Mouse (Mus musculus) left cerebral cortex, adult 11 months (tissue): ENCODE measurements around the gene Parp8.

ENCODE experiments used
- DNase-seq: peaks from one replicate; pipeline ENCODE4 v3.0.0; 2022; ENCODE audit warnings: low spot score

The Parp8 gene

DNA sequence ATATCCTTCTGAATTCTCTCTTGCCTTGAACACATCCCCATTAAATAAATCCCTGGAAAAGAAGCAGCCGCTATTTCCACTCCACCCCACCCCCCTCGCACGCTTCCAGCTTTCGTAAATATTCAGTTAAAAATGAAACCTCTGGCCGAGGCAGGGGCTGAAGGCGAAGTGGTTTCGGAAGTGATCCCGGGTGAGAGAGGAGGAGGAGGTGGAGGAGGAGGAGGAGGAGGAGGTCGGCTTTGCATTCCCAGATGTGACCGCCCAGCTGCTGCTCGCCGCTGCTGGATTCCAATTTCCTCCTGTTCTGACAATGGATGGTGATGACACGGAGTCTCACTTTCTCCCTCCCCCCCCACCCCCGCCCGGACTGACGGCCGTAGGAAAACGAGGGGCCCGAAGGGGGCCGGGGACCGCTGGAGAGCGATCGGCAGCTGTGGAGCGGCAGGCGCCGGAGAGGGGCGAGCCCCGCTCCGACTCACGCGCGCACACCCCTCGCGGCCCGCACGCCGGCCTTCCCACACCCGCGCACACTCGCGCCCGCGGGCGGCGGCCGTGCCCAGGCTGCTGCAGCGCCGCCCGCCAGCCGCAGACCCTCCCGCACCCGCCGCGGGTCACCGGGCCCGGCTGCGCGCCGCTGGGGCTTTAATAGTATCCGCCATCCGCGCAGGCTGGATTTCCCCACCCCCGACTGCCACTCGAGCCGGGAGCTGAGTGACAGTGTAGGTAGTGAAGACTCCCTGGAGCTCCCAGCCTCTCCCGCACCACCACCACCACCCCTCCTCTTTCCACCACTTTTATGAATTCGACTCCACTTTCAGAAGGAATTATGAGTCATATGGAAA, at the start of gene Parp8:
Parp8 (minus strand) TSS at position 312 of the 842 bp plus-strand sequence.
- peak; percentile 47 for DNase-seq

GRCm38 (mm10) chr13:117062628-117063315, 37.4 kb upstream of the Parp8 start:
- no peak for DNase-seq

GRCm38 (mm10) chr13:117056466-117056865, 31.1 kb upstream of the Parp8 start:
- no peak for DNase-seq

DNA sequence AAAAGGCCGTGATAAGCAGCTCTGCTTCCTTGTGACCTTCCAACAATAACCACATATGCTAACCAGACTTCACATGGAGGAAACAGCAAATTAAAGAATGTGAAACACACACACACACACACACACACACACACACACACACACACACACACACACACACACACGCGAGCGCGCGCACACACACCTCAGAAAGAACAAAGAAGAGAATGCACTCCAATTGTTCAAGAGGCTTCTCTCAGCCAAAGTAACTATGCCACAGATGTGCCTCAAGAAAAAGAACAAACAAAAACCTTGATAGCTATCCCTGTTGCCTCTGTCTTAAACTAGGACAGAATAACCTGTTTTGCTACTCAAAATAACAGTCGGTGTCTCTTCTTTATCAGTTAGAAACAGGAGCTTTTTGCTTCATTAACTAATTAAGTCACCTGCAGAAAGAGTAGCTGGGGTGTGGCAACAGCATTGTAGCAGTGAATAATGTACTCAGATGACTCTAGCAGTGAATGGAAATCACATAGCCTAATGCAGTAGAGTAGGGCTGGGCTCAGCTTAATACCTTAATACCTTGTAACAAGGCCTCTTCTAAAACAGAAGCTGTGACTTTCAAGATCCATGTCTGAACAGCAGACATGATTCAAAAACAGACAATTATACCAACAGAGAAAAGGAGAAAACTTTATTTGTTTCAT, 29.6 kb upstream of the Parp8 start:
- DNase-seq: no peak

DNA sequence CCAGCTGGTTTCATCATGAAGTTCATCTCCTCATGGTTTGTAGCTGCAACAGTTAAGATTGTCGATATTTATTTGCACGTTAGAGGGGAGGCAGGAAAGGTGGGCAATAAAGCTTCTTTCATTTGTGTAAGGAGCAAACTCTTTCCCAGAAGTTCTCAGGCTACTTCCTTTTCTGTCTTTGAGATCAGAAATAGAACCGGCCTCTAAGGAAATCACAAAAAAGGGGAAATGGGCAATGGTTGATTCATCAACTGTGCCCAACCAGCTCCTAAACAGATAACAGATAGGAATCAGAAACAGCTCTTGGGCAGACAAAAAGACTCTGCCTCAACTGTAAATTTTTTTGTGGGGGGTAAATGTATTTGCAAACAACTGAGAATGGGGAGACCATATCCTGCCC, 27.4 kb upstream of the Parp8 start:
- DNase-seq: no peak

GRCm38 (mm10) chr13:117048541-117048971, 23.2 kb upstream of the Parp8 start:
- peak; percentile 43 for DNase-seq

DNA sequence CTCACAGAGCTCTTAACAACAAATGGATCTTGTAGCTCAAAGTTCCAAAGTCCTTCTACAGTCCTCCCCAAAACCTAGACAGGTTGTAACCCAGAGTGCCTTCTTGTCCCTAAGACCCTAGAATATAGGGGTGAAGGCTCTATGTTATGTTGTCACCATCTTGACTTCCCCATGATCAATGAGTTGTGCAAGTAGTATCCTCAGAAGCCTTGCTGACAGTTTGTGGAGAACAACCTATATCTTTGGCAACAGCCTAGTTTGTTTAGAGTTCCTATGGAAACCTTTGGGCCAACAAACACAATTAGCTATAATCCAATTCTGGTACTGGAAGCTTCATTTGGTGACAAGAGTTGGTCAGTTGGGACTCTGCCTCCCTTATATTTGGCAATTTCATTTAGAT, 18.2 kb upstream of the Parp8 start:
- DNase-seq: no peak

- DNase-seq: no peak
Measured at GRCm38 (mm10) chr13:117041021-117041420, 15.7 kb upstream of the Parp8 start.

DNA sequence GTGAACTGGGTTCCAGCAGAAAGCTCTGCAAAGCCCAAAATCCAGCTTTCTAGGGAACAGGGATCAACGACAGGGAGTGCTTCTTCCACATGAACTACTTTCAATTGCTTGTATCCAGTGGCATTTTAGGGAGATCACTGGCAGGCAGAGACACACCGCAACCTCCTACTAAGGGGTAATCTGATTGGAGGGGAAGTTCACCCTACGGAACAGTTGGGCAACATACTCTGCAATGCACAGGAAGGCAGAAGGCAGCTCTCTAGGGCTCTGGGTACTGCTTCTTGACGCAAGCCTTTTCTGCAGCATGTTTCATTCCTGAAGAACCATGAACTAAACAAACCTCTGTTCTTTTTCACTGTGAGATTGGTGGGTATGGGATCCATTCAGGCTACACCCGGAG, 10.9 kb upstream of the Parp8 start:
- no peak for DNase-seq

GRCm38 (mm10) chr13:117035121-117035520, 9.8 kb upstream of the Parp8 start:
- no peak for DNase-seq

GRCm38 (mm10) chr13:117034676-117035075, 9.3 kb upstream of the Parp8 start:
- no peak for DNase-seq

DNA sequence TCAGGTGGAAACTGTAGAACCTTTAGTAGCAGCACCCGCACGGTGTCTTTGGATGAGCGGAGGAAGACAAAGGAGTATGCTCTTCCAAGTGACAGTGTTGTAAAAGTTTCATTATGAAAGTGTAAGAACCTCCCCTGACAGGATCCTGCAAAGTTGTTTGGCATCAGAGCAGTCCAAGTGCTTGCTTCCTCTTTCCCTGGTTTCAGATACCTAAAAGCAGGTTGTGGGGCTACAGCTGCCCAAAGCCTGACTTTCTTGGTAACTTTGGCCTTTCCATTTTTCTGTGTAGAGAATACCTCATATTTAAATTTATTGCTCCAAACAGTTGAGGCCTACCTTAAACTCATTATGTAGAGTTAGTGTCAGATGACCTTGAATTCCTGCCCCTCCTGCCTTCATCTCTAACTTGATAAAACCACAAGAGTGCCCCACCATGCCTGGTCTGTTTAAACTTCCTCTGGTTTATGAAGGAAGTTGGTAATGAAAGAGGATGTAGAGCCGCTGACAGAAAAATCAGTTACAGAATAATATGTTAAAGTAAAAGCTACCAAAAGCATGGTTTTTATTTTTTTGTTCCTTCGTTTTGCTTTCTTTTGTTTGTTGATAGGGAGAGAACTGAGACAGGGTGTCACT, 8.5 kb upstream of the Parp8 start:
- no peak for DNase-seq

DNA sequence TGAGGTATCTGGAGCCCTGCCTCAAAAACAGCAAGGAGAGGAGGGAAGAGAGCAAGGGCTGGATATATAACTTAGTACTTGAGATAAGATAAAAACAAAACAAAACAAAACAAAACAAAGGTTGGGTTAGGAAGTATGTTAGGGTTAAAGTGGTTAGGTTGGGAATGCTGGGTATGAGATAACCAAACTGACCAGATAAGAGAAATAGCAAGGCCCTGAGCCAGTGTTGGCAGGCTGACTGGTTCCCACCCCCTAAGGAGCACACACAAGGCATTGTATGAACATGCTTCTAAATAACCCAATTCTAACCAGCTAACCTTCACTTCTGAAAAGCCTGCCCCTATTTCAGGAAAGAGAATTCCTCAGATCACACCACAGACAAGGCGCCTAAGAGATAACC, 7.1 kb upstream of the Parp8 start:
- no peak for DNase-seq

DNA sequence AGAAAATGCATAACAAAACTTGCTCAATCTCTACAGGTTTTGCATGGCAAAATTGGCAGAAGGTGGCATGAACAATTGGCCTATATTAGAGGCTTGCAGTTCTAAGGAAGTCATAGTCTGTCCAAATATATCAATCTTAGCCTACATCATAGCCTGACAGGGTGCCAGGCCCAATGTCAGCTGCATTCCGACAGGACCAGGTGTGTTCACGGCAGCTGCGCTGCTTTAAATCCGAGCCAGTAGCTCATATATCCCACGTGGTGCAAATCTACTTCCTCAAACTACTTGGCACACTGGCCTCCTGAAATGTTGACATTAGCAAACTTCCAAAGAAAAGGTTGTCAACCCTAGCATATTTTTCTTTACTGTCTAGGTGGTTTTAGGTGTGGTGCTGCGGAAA, 6.2 kb upstream of the Parp8 start:
- no peak for DNase-seq

DNA sequence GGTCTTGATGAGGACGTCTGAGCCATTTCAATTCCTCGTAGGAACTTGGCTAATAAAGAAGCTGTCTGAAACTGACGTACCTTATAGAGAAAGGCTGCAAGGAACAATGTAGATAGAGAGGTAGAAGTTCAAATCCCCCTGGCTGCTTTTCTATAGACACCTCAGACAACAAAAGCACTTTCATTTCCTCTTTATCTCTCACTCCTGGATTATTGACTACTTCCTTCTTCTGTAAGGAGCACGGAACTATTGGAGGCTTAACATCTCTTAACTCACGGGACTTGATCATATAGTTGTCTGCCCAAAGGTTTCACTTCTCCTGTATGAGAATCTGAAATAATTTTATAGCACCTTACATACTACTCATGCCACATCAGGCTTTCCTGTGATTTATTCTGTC, 2.9 kb upstream of the Parp8 start:
- DNase-seq: no peak

GRCm38 (mm10) chr13:117027336-117027735, 2.0 kb upstream of the Parp8 start:
- no peak for DNase-seq

DNA sequence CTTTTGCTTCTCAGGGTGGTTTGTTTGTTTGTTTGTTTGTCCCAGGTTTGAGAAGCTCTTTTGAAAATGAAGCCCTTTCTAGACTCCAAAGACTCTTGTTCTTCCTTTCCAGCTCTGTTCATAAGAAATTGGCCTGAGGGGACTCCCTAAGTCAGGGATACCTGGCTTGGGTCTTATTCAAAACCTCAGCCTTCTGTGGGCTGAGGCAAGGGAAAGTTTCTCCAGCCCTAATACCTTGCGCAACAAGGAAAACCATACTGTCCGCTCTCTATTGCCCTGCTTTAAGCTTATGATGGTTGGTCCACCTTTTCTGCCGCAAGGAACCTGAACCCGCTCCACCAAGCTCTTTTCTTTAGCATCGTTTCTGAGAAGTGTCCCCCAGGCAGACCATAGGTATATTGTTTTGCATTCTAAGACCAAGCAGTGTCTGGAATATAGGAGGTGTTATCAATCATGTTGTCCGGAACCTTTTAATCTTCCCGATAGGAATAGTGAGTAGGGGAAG, 991 bp upstream of the Parp8 start:
- no peak for DNase-seq

DNA sequence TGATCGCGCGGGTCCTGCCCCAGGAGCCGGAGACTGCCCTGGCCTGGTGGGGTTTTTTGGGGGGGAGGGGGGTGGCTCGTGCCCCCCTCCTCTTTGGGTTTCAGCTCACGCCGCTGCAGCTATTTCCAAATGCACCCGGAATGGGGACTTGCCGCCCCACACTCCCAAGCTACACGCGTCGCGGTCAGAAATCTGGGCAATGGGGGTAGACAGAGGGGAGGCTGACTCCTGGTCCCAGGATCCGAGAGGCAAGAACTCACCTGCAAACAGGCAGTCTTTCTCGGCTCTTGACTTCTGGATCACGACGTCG, 466 bp downstream of the Parp8 start:
- no peak for DNase-seq

DNA sequence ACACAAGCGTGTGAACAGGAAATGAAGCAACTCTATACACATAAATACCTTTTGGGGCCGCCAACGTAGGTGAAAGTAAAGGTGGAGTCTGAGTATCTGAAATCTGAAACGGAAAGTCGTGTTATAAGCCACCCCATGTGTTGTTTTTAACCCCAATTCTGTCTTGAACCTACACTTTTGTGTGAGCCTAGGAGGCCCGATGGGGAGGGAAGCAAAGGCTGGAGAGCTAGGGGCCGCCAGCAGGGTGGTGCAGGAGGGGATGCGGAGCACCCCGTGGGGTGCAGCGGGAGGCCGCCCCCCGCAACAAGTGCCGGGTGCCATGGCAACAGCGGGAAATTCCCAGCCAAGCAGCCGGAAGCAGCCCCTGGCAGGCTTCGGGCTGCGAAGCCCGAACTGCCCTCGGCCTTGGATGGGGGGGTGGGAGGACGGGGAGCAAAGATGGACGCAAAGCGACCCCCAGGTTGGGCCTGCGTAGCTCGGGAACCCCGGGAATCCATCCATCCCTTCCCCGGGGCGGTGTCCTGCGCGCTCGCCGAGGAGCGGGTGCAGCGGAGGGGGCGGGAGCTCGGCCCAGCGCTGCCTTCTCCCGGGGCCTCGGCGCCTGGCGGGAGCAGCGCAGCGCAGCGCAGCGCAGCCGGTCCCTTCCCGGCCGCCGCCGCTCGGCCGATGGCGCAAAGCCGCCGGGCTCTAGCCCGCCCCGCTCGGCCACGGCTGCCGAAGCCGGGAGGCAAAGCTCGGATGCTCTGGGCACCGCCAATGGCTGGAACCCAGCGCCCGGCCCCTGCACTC, 1.0 kb downstream of the Parp8 start:
- peak; percentile 18 for DNase-seq

DNA sequence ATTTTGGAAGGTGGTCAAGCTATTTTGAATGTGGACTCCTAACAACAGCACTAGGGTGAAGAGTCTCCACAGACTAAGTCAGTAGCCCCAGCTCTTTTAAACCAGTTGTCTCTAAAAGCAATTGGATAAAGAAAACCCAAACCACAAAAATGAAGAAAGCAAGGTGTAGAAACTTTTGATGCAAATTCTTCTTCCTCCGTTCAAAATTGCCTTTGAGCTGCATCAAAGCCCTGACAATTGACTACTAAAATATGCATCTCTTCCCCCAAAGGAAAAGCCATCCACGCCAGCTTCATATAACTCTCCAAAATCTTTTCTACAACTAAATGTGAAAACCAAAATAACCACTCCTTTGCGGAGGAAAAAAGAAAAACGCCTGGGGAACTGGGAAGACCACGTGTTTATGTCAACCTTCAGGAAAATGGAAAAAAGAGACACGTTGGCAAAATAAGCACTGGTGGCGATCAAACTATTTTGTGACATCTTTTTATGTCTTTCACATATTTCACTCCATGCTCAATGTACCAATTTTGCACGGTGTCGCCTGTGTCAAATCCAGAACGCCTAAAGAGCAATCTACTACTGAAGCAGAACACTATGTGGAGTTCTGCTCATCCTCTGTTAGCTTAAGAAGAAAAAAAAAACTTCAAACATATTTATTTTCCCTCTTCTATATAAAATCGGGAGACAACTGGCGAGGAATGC, 1.8 kb downstream of the Parp8 start:
- DNase-seq: no peak

DNA sequence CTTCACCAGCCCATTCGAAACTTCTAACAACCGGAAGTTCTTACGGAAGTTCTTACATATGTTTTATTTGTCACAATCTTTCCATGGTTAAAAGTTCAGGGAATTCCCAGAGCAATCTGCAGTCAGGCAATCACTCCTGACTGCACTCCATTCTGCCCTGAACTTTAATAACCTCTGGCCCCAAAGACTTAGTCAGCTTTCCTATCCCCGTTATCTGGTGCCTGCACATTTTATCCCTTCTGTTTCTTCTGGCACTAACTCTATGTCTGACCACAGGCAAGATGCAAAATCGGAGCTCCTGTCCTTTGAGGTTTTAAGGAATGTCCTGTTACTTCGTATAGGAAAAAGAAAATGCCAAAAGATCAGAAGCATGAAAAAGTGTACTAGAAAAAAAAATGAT, 4.7 kb downstream of the Parp8 start:
- no peak for DNase-seq
